Mouse (Mus musculus) forebrain, postnatal 0 days (tissue): ENCODE results near the gene Gmfg. TPM values are rescaled to one million over a fixed set of nuclear protein-coding genes. Genes with fewer than 3 reads are reported as not detected.
A peak's percentile ranks its signal among the peaks of the same experiment; 100 is the strongest.

Experiments used
- ATAC-seq: fragments of 200-750 bp; cut with Nextera tagmentation; 2 replicates; pipeline ENCODE4 v1.8.0; 2017; ENCODE audit warnings: mild to moderate bottlenecking, moderate library complexity
- DNase-seq: peaks from one replicate; pipeline ENCODE4 v3.0.0-alpha.2; 2015
- H3K27ac ChIP-seq: fragments of 300-500 bp; sonication (generic); 2 replicates; pipeline ENCODE4 v1.5.1; 2014; ENCODE audit warnings: low read depth, mild to moderate bottlenecking, antibody characterized with exemption, low read length, moderate library complexity, mixed read lengths
- H3K27me3 ChIP-seq: fragments of 300-500 bp; sonication (generic); 2 replicates; pipeline ENCODE4 v1.6.1; 2014; ENCODE audit warnings: mild to moderate bottlenecking, low read length, mixed read lengths; ENCODE audit not compliant: insufficient read depth
- H3K36me3 ChIP-seq: fragments of 300-500 bp; sonication (generic); 2 replicates; pipeline ENCODE4 v1.6.1; 2014; ENCODE audit warnings: mild to moderate bottlenecking, moderate library complexity; ENCODE audit not compliant: insufficient read depth
- H3K4me1 ChIP-seq: fragments of 300-500 bp; sonication (generic); 2 replicates; pipeline ENCODE4 v1.6.1; 2014; ENCODE audit warnings: antibody characterized with exemption; ENCODE audit not compliant: insufficient read depth
- H3K4me2 ChIP-seq: fragments of 300-500 bp; sonication (generic); 2 replicates; pipeline ENCODE4 v1.6.1; 2014; ENCODE audit warnings: low read depth, mild to moderate bottlenecking, moderate library complexity
- H3K4me3 ChIP-seq: fragments of 300-500 bp; sonication (generic); 2 replicates; pipeline ENCODE4 v1.5.1; 2014; ENCODE audit warnings: low read depth, low read length, mixed read lengths
- H3K9ac ChIP-seq: fragments of 300-500 bp; sonication (generic); 2 replicates; pipeline ENCODE4 v1.6.1; 2014; ENCODE audit warnings: mild to moderate bottlenecking
- H3K9me3 ChIP-seq: fragments of 300-500 bp; sonication (generic); 2 replicates; pipeline ENCODE4 v1.6.1; 2016; ENCODE audit warnings: low read length
- CTCF ChIP-seq: sonication (generic); IDR thresholded peaks from 2 replicates; pipeline ENCODE4 v1.5.1; 2016; ENCODE audit warnings: antibody characterized with exemption, control low read depth, low read depth
- WGBS: fragments of 180-500 bp; shearing (Covaris S2); extraction: QIAGEN DNeasy Blood & Tissue Kit; methylation state at CpG from one replicate; pipeline ENCODE4 v1.1.7; 2014; 5-methylcytosine and 5-hydroxymethylcytosine counted together
- polyA plus RNA-seq: library from polyadenylated mRNA; unstranded; fragments of >200 nt; fragmentation: Nextera tagmentation; extraction: Ambion mirVana; gene quantifications from 2 replicates; pipeline ENCODE4 v1.2.1, GENCODE M21; 2015
- total RNA-seq: library from RNA; depleted of rRNA; stranded (reverse); fragments of >200 nt; gene quantifications from 2 replicates; pipeline ENCODE4 v1.2.3, GENCODE M21; 2014

Gmfg gene
- total and polyA plus RNA-seq, 2 experiments from 2014 or later, result 2.6 to 5.8 TPM

GRCm38 (mm10) chr7:28447101-28447830 lies 10.0 kb downstream of the Gmfg start:
- DNase-seq, result no peak
- Histone ChIP-seq H3K9me3 (no peaks in the 10 kb centered on the region), H3K4me1 (no peaks in the 10 kb centered on the region), H3K36me3 (no peaks in the 10 kb centered on the region), H3K27me3 (no peaks in the 10 kb centered on the region), H3K27ac (no peak overlapping the region), H3K9ac (no peak overlapping the region), H3K4me3 (no peak overlapping the region), H3K4me2 (no peak overlapping the region)
- TF ChIP-seq CTCF, result no peak
- ATAC-seq, result no peak
- WGBS, result 18% methylated on average over 12 of the region's 12 CpGs

DNA sequence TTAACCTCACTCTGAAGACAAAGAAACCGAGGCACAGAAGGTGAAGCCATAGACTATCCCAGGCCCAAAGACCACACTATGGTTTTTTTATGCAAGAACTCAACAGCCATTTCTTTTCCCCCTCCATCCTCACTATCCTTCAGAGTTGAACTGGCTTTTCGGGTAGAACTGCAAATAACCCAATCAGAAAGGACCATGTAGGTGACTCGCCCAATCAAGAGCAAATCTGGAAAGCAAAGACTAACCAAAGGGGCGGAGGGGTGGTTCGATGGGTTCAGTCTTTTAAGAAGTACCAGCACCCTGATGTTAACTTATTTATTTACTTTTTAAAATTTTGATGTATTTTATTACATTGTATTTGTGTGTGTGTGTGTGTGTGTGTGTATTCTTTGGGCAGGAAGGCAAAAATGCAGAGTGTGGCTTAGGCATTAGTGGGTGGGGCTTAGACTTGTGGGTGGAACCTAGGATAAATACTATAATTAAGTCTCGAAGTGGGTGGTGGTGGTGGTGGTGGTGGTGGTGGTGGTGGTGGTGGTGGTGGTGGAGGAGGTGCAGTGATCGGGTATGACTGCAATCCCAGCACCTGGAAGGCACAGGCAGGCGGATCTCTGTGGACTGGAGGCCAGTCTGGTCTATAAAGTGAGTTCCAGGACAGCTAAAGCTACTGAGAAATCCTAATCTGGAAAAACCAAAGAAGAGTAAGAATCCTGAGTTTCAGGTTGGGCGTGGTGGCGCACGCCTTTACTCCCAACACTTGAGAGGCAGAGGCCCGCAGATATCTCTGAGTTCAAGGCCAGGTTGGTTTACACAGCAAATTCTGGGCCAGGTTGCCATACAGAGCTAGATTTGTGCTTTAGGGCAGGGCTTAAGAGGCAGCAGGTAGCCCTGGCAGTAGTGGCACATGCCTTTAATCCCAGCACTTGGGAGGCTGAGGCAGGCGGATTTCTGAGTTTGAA lies 10.9 kb downstream of the Gmfg start:
- no peak for ATAC-seq
- TF ChIP-seq CTCF, result no peak
- no peak overlapping the region for H3K27ac ChIP-seq
- H3K9ac ChIP-seq, result no peak overlapping the region
- 0 out of 2 replicates have a peak, but pooled peaks cover 4% of the 10 kb centered on the region for H3K4me1 ChIP-seq
- H3K27me3 ChIP-seq, result no peaks in the 10 kb centered on the region
- 72% methylated on average over 13 of the region's 13 CpGs for WGBS
- DNase-seq, result no peak
- no peaks in the 10 kb centered on the region for H3K9me3 ChIP-seq
- H3K36me3 ChIP-seq, result no peaks in the 10 kb centered on the region
- H3K4me3 ChIP-seq, result no peak overlapping the region
- no peak overlapping the region for H3K4me2 ChIP-seq

DNA sequence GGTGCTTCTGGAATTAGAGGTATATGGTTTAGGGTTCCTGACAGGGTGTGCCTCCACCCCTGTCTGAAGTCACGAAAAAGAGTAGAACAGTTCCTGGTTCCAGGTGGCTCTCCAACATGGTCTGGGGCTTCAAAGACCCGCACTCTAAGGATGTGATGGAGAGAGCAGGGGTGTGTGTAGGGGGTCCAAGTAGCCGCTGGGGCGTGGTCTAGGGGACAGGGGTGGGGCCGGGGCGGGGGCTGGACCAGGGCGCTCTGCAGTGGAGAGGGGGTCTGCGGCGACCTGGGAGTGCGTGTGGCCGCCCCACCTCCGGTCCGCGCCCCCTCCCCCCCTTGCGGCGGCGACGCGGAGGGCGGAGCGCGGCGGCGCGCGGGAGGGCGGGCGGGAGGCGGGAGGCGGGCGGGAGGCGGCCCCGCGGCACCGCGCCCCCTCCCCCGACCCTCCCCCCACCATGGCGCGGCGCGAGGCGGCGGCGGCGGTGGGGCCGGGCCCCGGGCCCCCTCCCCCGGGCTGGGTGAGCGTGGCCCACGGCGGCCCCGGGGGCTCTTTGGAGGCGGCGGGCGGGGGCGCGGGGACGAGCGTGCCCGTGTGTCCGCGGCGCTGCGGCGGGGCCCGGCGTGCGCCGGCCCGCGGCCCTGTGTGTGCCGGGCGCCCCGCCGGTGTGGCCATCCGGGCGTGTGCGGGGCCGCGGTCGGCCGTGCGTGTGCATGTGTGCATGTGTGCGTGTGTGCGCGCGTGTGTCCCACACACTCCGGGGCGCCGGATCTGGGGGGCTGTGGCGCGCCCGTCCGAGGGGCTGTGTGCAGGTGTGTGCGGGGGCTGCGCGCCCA lies 14.5 kb downstream of the Gmfg start, which contains the start of gene Lrfn1:
Gene Lrfn1, plus strand, starts transcription at position 450 of the 830 bp plus-strand sequence.
- ATAC-seq (peak; percentile 82), DNase-seq (peak; percentile 39)
- WGBS, result 1% methylated on average over 31 of the region's 97 CpGs
- H3K27ac ChIP-seq, result peak within 1 kb of the TSS; percentile 67
- peak within 1 kb of the TSS; percentile 73 for H3K4me2 ChIP-seq
- H3K4me3 ChIP-seq, result peak within 1 kb of the TSS; percentile 88
- no peaks in the 10 kb centered on the region for H3K27me3 ChIP-seq
- peaks cover 11% of the 10 kb centered on the region; the same call in 1 of the 2 replicates for H3K4me1 ChIP-seq
- TF ChIP-seq CTCF, result no peak
- peaks cover 8% of the 10 kb centered on the region; the same call in 1 of the 2 replicates for H3K36me3 ChIP-seq
- no peaks in the 10 kb centered on the region for H3K9me3 ChIP-seq
- H3K9ac ChIP-seq, result peak within 1 kb of the TSS; percentile 82

- peak; percentile 45 for ATAC-seq
- H3K4me3 ChIP-seq, result peak overlapping the region; percentile 88
- H3K4me2 ChIP-seq, result peak overlapping the region; percentile 73
- H3K9me3 ChIP-seq, result no peaks in the 10 kb centered on the region
- TF ChIP-seq CTCF, result no peak
- DNase-seq, result peak; percentile 32
- H3K9ac ChIP-seq, result peak overlapping the region; percentile 82
- peaks cover 12% of the 10 kb centered on the region; the same call in 1 of the 2 replicates for H3K36me3 ChIP-seq
- H3K27me3 ChIP-seq, result no peaks in the 10 kb centered on the region
- 2% methylated on average over 21 of the region's 24 CpGs for WGBS
- peak overlapping the region; percentile 67; the same call in 1 of the 2 replicates for H3K27ac ChIP-seq
- H3K4me1 ChIP-seq, result peaks cover 11% of the 10 kb centered on the region; the same call in 1 of the 2 replicates
Measured at GRCm38 (mm10) chr7:28452361-28453005, 15.2 kb downstream of the Gmfg start.

DNA sequence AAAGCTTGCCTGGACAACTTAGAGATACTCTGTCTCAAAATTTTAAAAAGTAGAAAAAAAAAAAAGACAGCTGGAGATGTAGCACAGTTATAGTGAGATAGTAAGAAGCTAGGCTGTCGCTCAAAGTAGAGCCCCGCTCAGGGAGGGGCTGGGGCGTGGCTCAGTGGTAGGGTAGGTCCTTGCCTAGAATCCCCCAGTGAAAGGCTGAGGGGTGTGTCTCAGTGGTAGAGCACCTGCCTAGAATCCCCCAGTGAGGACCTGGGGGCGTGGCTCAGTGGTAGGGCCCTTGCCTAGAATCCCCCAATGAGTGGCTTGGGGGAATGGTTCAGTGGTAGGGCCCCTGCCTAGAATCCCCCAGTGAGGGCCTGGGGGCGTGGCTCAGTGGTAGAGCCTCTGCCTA lies 23.1 kb downstream of the Gmfg start:
- peaks cover 52% of the 10 kb centered on the region for H3K36me3 ChIP-seq
- H3K27me3 ChIP-seq, result no peaks in the 10 kb centered on the region
- DNase-seq, result no peak
- no peak overlapping the region for H3K9ac ChIP-seq
- no peak overlapping the region for H3K27ac ChIP-seq
- 93% methylated on average over 5 of the region's 5 CpGs for WGBS
- H3K4me3 ChIP-seq, result no peak overlapping the region
- TF ChIP-seq CTCF, result no peak
- no peak for ATAC-seq
- no peaks in the 10 kb centered on the region for H3K9me3 ChIP-seq
- no peaks in the 10 kb centered on the region for H3K4me1 ChIP-seq
- no peak overlapping the region for H3K4me2 ChIP-seq

GRCm38 (mm10) chr7:28462769-28463168 lies 25.5 kb downstream of the Gmfg start:
- no peak overlapping the region for H3K4me3 ChIP-seq
- H3K36me3 ChIP-seq, result peaks cover 65% of the 10 kb centered on the region
- H3K9ac ChIP-seq, result no peak overlapping the region
- H3K9me3 ChIP-seq, result no peaks in the 10 kb centered on the region
- DNase-seq (no peak), ATAC-seq (no peak)
- H3K4me2 ChIP-seq, result no peak overlapping the region
- no peaks in the 10 kb centered on the region for H3K27me3 ChIP-seq
- H3K4me1 ChIP-seq, result no peaks in the 10 kb centered on the region
- 99% methylated on average over 2 of the region's 2 CpGs for WGBS
- no peak for TF ChIP-seq CTCF
- H3K27ac ChIP-seq, result no peak overlapping the region
